Mouse (Mus musculus): ENCODE results near the gene Sec16b. TPM values are rescaled to one million over a fixed set of nuclear protein-coding genes. Genes with fewer than 3 reads are reported as not detected.
A peak's percentile ranks its signal among the peaks of the same experiment; 100 is the strongest.

Gene Sec16b
- 1 to 10 TPM in 1 of 2 experiments, under 1 TPM in 1; 0.78 to 1.2 TPM for total RNA-seq (2021)
- 1.00 and 1.1 TPM in 2 replicates for polyA plus RNA-seq (2012; rRNA removed)
- long read RNA-seq, partial matches to known transcripts: 1 of 1 reads
- long read RNA-seq, other reads (novel, unspliced or antisense): 0 of 1 reads

DNA sequence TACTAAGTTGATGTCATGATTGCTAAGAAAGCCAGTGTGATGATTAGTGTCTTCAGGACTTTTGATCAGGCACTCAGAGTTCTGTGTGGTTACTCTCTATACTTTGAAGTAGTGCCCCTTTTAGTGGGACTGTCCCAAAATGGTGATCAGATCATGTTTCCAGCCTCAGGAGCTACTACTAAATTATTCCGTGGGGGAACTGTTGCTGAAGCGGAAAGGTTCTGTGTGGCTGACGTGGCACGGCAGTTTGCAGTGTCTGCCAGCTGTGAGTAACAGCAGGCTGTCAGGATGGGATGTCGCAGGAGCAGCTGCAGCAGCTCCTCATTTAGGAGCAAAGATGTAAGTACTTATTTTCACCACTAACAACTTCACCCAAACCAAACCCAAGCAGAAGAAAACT lies at the start of gene Sec16b:
Gene Sec16b, plus strand, starts transcription at position 207 of the 400 bp plus-strand sequence.
- DNase-seq: peak; percentile 44

DNA sequence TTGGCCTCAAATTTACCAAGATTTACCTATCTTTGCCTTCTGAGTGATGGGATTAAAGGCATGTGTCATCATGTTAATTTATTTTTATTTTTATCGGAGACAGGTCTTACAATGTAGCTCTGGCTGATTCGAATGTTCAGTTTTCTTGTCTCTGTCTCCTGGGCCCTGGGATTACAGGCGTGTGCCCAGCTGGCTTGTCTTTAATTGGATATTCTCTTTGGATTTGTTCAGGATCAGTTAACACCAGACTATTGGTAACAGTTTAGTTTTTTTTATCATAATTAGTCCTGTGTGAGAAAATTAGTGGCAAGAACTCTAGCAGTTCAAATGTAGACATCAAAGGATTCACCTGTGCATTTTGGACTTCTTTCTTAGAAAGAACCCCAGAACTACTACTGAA lies 48.7 kb upstream of the Sec16b start:
- no peak for DNase-seq

- peak; percentile 92 for DNase-seq
Measured at GRCm38 (mm10) chr1:157458421-157459208, 47.9 kb upstream of the Sec16b start, which contains the start of gene Cryzl2. Gene Cryzl2 (plus strand): TSS chr1:157458577.

GRCm38 (mm10) chr1:157459904-157460303 lies 46.6 kb upstream of the Sec16b start:
- no peak for DNase-seq

DNA sequence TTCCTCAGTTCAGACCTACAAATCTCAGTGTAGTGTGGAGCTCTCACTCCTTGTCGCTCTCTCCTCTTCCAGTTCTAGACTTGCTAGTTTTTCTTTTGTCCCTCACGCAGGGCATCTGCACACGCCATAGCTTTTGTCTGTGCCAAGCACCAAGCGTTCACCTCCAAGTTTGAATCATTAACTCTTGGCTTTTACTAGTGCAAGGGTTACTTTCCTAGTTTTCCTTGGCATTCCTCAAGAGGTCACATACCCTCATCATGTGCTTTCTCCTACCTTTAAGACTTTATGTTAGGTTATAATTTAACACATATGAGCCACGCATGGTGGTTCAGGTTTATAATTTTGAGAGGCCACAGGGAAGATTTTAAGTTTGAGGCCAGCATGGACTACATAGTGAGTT lies 45.3 kb upstream of the Sec16b start:
- DNase-seq: no peak

GRCm38 (mm10) chr1:157462336-157462735 lies 44.2 kb upstream of the Sec16b start:
- no peak for DNase-seq

GRCm38 (mm10) chr1:157465194-157465593 lies 41.3 kb upstream of the Sec16b start:
- DNase-seq: peak; percentile 51

DNA sequence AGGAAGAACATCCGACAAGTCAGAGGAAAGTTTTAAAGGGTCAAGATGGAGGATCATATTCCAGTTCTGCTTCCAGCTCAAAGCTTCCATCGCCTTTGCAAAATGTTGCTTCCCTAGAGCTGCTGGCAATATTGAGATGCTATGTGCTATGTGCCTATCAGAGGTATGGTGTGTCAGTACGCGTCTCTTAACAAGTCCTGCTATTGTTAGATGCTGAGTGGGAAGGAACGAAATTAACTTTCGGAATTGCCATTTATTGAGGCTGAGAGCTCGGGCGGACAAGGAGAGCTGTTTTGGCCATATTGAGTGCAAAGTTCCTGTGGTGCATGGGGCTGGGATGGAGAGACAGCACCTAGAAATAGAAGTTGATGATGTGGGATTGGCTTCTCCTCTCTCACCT lies 38.7 kb upstream of the Sec16b start:
- DNase-seq: no peak

DNA sequence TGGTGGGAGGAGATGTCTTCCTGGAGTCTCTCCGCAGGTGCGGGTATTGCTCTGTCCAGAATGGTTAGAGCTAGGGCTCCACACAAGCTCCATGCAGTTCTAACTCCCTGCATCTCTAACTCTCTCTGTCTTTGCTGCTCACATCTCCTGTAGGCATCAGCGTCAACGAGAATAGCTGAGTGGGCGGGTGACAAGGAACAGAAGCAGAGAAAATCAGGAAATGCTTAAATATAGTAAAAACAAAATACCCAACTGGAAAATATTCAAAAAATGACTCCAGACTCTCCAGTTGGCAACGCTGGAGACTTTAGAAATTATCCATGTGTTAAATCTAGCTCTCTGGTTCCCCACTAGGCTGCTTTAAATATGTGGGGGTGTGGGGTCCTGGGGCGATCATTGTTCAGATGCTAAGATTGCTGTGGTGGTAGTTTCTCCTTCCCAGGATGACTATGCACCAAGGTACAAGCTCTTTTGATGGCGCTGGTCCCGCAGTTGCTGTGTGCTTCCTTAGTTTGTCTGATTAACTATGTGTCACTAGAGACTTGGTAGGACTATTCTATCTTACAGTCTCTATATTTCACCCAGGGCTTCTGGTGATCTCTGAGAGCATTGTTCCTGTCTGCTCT lies 35.7 kb upstream of the Sec16b start:
- DNase-seq: no peak

GRCm38 (mm10) chr1:157472716-157473115 lies 33.8 kb upstream of the Sec16b start:
- DNase-seq: no peak

DNA sequence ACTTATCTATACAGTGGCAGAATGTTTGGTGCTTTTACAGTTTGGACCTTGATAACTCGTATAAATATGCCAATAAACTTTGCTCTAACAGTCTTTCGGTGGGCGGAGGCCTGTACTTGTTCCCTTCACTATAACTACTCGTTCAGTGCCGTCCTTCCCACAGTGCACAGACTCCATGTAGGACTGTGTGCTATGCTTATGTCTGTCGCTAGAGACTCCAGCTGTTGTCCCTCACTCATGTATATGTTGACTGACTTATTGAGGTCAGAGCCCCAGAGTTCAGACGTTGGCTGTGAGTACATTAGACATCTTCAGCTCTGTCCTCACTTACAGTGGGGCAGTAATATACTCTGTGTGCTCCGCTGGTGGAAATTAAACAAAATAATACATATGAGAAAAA lies 31.7 kb upstream of the Sec16b start:
- DNase-seq: no peak

DNA sequence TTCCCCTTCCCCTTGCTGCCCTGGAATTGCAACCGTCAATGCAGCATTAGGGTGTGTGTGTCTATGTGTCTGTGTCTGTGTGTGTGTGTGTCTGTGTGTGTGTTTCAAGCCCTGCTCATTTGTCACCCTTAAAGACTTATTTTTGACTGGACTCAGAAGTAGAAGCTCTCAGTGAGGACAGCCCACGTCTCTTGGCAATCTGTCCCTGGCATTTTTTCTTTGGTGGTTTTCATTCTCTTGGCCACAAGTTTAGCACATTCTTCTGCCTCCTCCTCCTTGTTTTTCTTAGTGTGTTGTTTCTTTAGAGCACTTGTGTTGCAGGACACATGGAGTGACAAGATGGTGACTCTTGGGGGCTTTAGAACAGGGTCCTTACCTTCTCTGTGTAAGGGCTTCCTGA lies 30.3 kb upstream of the Sec16b start:
- no peak for DNase-seq

- DNase-seq: peak; percentile 71
Measured at GRCm38 (mm10) chr1:157480090-157480489, 26.4 kb upstream of the Sec16b start.

- DNase-seq: peak; percentile 10
Measured at GRCm38 (mm10) chr1:157480901-157481300, 25.6 kb upstream of the Sec16b start.

DNA sequence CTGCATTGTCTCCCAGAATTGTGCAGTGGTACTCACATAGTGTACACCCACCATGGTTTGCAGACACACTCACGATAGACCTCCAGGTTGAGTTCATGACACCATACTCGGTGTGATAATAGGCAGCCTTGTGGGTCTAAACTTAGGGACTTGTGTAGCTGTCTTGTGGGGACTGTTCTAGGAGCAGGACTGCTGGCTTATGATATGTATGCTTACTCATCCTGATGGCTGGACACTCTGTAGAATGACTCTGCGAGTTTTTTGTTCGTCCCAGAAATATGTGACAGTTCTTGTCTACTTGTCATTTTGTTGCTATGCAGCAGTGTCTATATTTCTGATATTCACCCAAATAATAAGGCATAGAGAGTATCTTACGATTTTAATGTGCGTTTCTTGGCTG lies 24.9 kb upstream of the Sec16b start:
- DNase-seq: no peak

GRCm38 (mm10) chr1:157484161-157484560 lies 22.4 kb upstream of the Sec16b start:
- DNase-seq: no peak

GRCm38 (mm10) chr1:157500657-157501056 lies 5.9 kb upstream of the Sec16b start:
- no peak for DNase-seq

DNA sequence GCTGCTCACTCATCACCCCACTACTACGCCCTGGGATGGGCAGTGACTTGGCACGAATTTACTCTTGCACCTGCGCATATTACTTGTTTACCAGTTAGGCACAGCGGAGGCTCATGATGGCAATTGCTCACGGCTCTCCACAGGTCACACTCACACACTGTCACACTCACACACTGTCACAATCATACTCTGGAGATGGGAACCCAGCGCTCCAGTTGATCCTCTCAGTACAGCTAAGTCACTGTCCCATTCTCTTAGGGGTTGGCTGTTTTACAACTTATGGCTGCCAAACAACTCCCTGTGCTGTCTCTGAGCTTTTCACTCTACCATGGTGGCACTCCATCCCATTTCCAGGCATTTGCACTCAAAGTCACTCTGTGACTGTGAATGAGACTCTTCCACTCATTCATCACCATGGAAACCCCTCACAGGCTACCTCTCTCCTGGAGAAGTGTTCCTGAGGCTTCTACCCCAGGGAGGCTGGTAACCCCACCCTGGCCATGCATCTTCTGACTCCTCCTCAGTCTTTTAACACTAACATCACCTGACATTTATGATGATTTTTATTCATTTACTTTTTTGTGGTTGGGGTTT lies 5.1 kb upstream of the Sec16b start:
- no peak for DNase-seq

DNA sequence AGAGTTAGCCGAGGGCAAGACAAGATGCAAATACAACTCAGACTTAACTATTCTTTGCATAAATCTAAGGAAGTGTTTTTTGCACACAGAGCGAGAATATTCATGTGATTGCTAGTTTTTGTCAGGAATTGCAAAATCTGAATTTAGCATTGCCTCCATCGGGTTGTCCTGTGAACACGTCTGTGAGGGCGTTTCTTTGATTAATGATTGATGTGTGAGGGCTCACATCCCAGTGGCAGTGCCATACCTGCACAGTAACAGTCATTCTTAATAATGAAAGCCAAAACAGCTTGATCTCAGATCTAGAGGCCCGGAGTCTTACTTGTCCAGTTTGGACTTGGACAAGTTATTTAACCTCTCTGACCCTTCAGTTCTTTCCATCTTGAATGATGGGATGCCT lies 3.5 kb upstream of the Sec16b start:
- DNase-seq: no peak

DNA sequence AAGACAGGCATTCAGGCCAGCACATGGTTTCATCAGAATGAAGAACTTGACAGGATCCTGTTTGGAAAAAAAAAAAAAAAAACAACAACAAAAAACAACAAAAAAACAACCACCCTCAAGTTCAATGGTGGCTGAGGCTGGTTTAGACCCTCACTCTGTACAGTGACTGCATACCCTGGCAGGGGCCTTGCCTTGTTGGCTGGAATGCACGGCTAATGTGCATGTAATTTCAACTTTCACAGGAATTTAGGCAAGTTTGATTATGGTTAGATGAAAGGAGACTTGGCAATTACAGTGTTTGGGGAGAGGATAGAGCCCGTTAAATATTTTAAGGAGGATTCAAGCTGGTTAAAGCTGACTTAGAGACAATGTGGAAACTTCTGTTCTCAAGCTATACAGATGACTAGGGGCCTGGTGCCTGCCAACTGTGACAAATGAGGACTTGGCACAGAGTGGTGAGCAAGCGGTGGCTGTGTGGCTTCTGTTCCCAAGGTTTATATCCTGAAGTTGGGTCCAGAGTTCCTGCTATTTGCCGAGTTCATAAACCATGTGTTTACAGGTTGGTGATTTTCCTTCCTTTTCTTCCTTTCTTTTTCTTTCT lies 567 bp downstream of the Sec16b start:
- peak; percentile 56 for DNase-seq

GRCm38 (mm10) chr1:157507814-157508213 lies 1.3 kb downstream of the Sec16b start:
- DNase-seq: no peak

DNA sequence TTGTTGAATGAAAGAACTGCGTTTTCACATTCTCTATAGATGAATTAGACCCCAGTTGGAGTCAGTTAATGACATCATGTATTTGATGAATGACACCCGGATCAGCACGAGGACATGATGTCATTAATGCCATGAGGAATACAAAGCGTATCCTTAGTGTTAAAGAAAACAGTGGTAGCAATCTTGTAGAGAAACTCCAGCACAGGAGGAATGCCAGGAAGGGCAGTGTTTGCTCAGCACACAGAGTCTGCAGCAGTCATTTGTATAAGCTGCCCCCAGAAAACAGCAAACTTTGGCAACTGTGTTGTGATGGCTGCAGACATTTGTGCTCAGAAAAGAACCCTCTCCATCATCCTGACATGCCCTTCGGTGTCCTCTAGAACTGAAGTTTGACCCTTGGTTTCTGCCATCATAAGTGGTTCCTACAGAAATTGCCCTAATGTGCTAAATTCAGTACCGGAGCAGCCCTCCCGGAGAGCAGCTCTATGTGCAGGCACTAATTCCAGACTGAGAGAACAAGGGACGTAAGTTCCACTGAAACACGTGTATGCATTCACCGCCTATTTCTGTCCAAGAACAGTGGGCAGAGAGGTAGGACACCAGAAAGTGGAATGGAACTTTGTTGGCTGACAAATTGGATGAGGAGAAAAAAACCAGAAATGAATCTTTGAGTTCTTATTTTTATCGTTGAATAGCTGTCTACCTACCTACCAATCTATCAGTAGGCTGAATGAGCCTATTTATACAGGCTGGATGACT lies 6.3 kb downstream of the Sec16b start:
- DNase-seq: no peak
